Mouse (Mus musculus) T-helper 17 cell (primary cell): ENCODE data around the gene Slc25a11.

Experiments used
- in situ Hi-C, 2 experiments: fragments of 300-600 bp; cut with MboI, MseI; formaldehyde crosslinking; loops; 1 replicate in 1 of 2; 2 replicates in 1 of 2; pipeline ENCODE4 v1.15.1; 2025; ENCODE audit warnings: high pct_unique_total_duplicates in 2 of 2

Slc25a11 gene

GRCm38 (mm10) chr11:70596094-70596493 is 51.2 kb downstream of the Slc25a11 start:
- in situ Hi-C loops, result no loop called here

DNA sequence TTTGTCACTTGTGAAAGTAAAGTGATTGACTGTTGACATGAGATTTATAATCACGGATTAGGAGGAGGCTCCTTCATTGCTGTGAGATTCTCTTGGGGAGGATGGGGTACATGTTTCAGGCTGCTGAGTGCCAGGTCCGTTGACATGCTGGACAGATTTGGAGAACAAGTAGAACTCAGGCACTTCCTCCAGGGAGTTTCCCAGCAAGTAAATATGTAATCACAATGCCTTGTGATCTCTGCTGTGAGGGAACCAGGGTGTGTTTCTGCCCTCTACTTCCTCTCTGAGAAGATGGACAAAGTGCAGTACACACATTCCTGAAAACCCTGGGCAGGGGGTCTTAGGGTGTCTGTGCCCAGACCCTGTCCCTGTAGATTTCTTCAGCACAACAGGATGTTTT is 51.6 kb downstream of the Slc25a11 start:
- in situ Hi-C loops, result no loop called here

DNA sequence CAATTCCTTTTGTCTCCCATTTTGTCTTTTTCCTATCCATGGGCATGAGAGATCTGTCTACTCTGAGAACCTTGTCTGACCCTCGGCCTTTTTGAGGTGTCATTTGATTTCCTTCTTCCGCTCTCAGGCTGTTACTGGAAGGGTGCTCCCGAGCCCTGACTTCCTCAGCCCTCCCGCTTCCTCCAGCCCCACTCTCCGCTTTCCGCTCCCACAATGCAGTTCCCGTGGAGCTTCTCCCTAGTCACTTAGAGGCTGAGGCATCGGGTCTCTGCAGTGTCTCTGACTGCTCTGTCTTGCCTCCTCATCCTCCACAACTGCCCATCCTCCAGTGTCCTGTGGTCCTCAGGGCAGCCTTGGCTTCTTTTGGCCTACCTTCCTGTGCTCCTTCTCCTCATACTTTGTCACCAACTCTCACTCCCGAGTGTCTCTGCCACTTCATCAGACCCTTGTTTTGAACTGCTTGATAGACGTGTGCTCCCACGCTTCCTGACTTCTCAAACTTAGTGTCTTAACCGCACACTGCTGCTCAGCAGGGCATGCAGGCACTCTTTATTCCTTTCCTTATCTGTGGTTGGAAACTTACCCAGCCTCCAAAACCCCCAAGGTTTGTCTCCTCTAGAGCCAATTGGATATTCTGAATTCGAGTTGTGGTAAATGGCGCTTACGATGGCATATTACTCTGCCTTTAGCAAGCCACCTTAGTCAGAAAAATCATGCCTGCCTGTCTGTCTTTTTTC is 52.9 kb downstream of the Slc25a11 start:
- in situ Hi-C loops, result no loop called here
